Mouse (Mus musculus): Measurements from ENCODE around the gene Mgea5. TPM values are rescaled to one million over a fixed set of nuclear protein-coding genes. Genes with fewer than 3 reads are reported as not detected.
"Not testable (repeated sequence)": the region's sequence is repeated elsewhere in the genome, so short reads cannot be mapped to it uniquely, and the experiment has no call there.

Mgea5 gene
- polyA plus RNA-seq, 1 experiment = 12.1 TPM

GRCm38 (mm10) chr19:45813263-45813662, 29.6 kb upstream of the Mgea5 start:
- H3K27me3 ChIP-seq (ENCODE audit: control insufficient read depth, insufficient read depth, insufficient read length) = peaks cover 6% of the 10 kb centered on the region
- no peak overlapping the region for H3ac ChIP-seq (ENCODE audit: control insufficient read depth, insufficient read length, low read depth)
- TF ChIP-seq CTCF (IDR thresholded peaks at IDR 0.05; ENCODE audit: control insufficient read depth, insufficient read depth, insufficient read length) (peak; percentile 41), USF1 (IDR thresholded peaks at IDR 0.05; ENCODE audit: low read depth) (no peak)

GRCm38 (mm10) chr19:45812673-45813252, 29.1 kb upstream of the Mgea5 start:
- Histone ChIP-seq H3ac (ENCODE audit: control insufficient read depth, insufficient read length, low read depth) (no peak overlapping the region), H3K27me3 (ENCODE audit: control insufficient read depth, insufficient read depth, insufficient read length) (peaks cover 6% of the 10 kb centered on the region), H3K4me3 (ENCODE audit: insufficient read depth, poor library complexity, severe bottlenecking) (no peak overlapping the region), H3K79me2 (ENCODE audit: control insufficient read depth, insufficient read depth) (no peaks in the 10 kb centered on the region), H3K36me3 (ENCODE audit: control insufficient read depth, insufficient read depth) (no peaks in the 10 kb centered on the region), H3K79me3 (ENCODE audit: low read depth) (no peaks in the 10 kb centered on the region)
- TF ChIP-seq CEBPB (IDR thresholded peaks at IDR 0.05; ENCODE audit: low read depth) = no peak
- no peak for TF ChIP-seq FOSL1 (IDR thresholded peaks at IDR 0.05; ENCODE audit: insufficient read depth, low read length, poor library complexity, severe bottlenecking)
- TF ChIP-seq MYOD1 (IDR thresholded peaks at IDR 0.05; ENCODE audit: control insufficient read depth, insufficient read length, low read depth) = no peak
- TF ChIP-seq CTCF (IDR thresholded peaks at IDR 0.05; ENCODE audit: control insufficient read depth, insufficient read depth, insufficient read length) = no peak
- no peak for TF ChIP-seq MAX (IDR thresholded peaks at IDR 0.05)
- no peak for TF ChIP-seq MYOG (IDR thresholded peaks at IDR 0.05; ENCODE audit: control insufficient read depth, extremely low read depth, insufficient read length)
- TF ChIP-seq USF1 (IDR thresholded peaks at IDR 0.05; ENCODE audit: low read depth) = no peak

More at GRCm38 (mm10) chr19:45813263-45813662, 29.6 kb upstream of the Mgea5 start:
- Histone ChIP-seq H3K79me2 (ENCODE audit: control insufficient read depth, insufficient read depth) (no peaks in the 10 kb centered on the region), H3K36me3 (ENCODE audit: control insufficient read depth, insufficient read depth) (no peaks in the 10 kb centered on the region), H3K79me3 (ENCODE audit: low read depth) (no peaks in the 10 kb centered on the region), H3K4me3 (ENCODE audit: insufficient read depth, poor library complexity, severe bottlenecking) (no peak overlapping the region)

- Histone ChIP-seq H3K27me3 (ENCODE audit: control insufficient read depth, insufficient read depth, insufficient read length) (peaks cover 6% of the 10 kb centered on the region), H3ac (ENCODE audit: control insufficient read depth, insufficient read length, low read depth) (no peak overlapping the region), H3K36me3 (ENCODE audit: control insufficient read depth, insufficient read depth) (no peaks in the 10 kb centered on the region), H3K79me2 (ENCODE audit: control insufficient read depth, insufficient read depth) (no peaks in the 10 kb centered on the region), H3K79me3 (ENCODE audit: low read depth) (no peaks in the 10 kb centered on the region), H3K4me3 (ENCODE audit: insufficient read depth, poor library complexity, severe bottlenecking) (no peak overlapping the region)
- no peak for TF ChIP-seq MYOD1 (IDR thresholded peaks at IDR 0.05; ENCODE audit: control insufficient read depth, insufficient read length, low read depth)
- TF ChIP-seq MYOG (IDR thresholded peaks at IDR 0.05; ENCODE audit: control insufficient read depth, extremely low read depth, insufficient read length) = no peak
- TF ChIP-seq MAX (IDR thresholded peaks at IDR 0.05) = no peak
- no peak for TF ChIP-seq FOSL1 (IDR thresholded peaks at IDR 0.05; ENCODE audit: insufficient read depth, low read length, poor library complexity, severe bottlenecking)
- TF ChIP-seq USF1 (IDR thresholded peaks at IDR 0.05; ENCODE audit: low read depth) = no peak
- no peak for TF ChIP-seq CEBPB (IDR thresholded peaks at IDR 0.05; ENCODE audit: low read depth)
- no peak for TF ChIP-seq CTCF (IDR thresholded peaks at IDR 0.05; ENCODE audit: control insufficient read depth, insufficient read depth, insufficient read length)
These were observed 28.5 kb upstream of the Mgea5 start for GRCm38 (mm10) chr19:45812115-45812514.

GRCm38 (mm10) chr19:45811028-45811674, 27.5 kb upstream of the Mgea5 start:
- H3ac ChIP-seq (ENCODE audit: control insufficient read depth, insufficient read length, low read depth) = no peak overlapping the region
- H3K4me3 ChIP-seq (ENCODE audit: insufficient read depth, poor library complexity, severe bottlenecking) = no peak overlapping the region
- peaks cover 6% of the 10 kb centered on the region for H3K27me3 ChIP-seq (ENCODE audit: control insufficient read depth, insufficient read depth, insufficient read length)
- TF ChIP-seq CEBPB (IDR thresholded peaks at IDR 0.05; ENCODE audit: low read depth) (no peak), MYOD1 (IDR thresholded peaks at IDR 0.05; ENCODE audit: control insufficient read depth, insufficient read length, low read depth) (no peak), USF1 (IDR thresholded peaks at IDR 0.05; ENCODE audit: low read depth) (no peak), FOSL1 (IDR thresholded peaks at IDR 0.05; ENCODE audit: insufficient read depth, low read length, poor library complexity, severe bottlenecking) (no peak), MAX (IDR thresholded peaks at IDR 0.05) (no peak), CTCF (IDR thresholded peaks at IDR 0.05; ENCODE audit: control insufficient read depth, insufficient read depth, insufficient read length) (no peak), MYOG (IDR thresholded peaks at IDR 0.05; ENCODE audit: control insufficient read depth, extremely low read depth, insufficient read length) (no peak)
- no peaks in the 10 kb centered on the region for H3K36me3 ChIP-seq (ENCODE audit: control insufficient read depth, insufficient read depth)
- H3K79me3 ChIP-seq (ENCODE audit: low read depth) = no peaks in the 10 kb centered on the region
- no peaks in the 10 kb centered on the region for H3K79me2 ChIP-seq (ENCODE audit: control insufficient read depth, insufficient read depth)

- Histone ChIP-seq H3K27me3 (ENCODE audit: control insufficient read depth, insufficient read depth, insufficient read length) (peaks cover 8% of the 10 kb centered on the region), H3K79me2 (ENCODE audit: control insufficient read depth, insufficient read depth) (no peaks in the 10 kb centered on the region), H3ac (ENCODE audit: control insufficient read depth, insufficient read length, low read depth) (no peak overlapping the region), H3K79me3 (ENCODE audit: low read depth) (no peaks in the 10 kb centered on the region), H3K4me3 (ENCODE audit: insufficient read depth, poor library complexity, severe bottlenecking) (no peak overlapping the region), H3K36me3 (ENCODE audit: control insufficient read depth, insufficient read depth) (no peaks in the 10 kb centered on the region)
- TF ChIP-seq USF1 (IDR thresholded peaks at IDR 0.05; ENCODE audit: low read depth) = no peak
- no peak for TF ChIP-seq MAX (IDR thresholded peaks at IDR 0.05)
- TF ChIP-seq MYOG (IDR thresholded peaks at IDR 0.05; ENCODE audit: control insufficient read depth, extremely low read depth, insufficient read length) = no peak
- TF ChIP-seq CEBPB (IDR thresholded peaks at IDR 0.05; ENCODE audit: low read depth) = no peak
- no peak for TF ChIP-seq CTCF (IDR thresholded peaks at IDR 0.05; ENCODE audit: control insufficient read depth, insufficient read depth, insufficient read length)
- no peak for TF ChIP-seq MYOD1 (IDR thresholded peaks at IDR 0.05; ENCODE audit: control insufficient read depth, insufficient read length, low read depth)
- no peak for TF ChIP-seq FOSL1 (IDR thresholded peaks at IDR 0.05; ENCODE audit: insufficient read depth, low read length, poor library complexity, severe bottlenecking)
These were observed 24.1 kb upstream of the Mgea5 start for GRCm38 (mm10) chr19:45807732-45808131.

- not testable (repeated sequence) for H3K79me3 ChIP-seq (ENCODE audit: low read depth); H3K4me3 ChIP-seq (ENCODE audit: insufficient read depth, poor library complexity, severe bottlenecking); H3ac ChIP-seq (ENCODE audit: control insufficient read depth, insufficient read length, low read depth); H3K79me2 ChIP-seq (ENCODE audit: control insufficient read depth, insufficient read depth); H3K36me3 ChIP-seq (ENCODE audit: control insufficient read depth, insufficient read depth)
- H3K27me3 ChIP-seq (ENCODE audit: control insufficient read depth, insufficient read depth, insufficient read length) = peaks cover 15% of the 10 kb centered on the region
These were observed 22.2 kb upstream of the Mgea5 start for GRCm38 (mm10) chr19:45805817-45806216.

Data from C2C12 (cell line).